Mouse (Mus musculus) cortical plate, adult 2 months (tissue): ENCODE measurements around the gene Pgd. TPM values are rescaled to one million over a fixed set of nuclear protein-coding genes. Genes with fewer than 3 reads are reported as not detected.

Experiments
- H3K27ac ChIP-seq: fragments of 200-500 bp; 2 replicates; pipeline ENCODE4 v1.5.1; 2012; ENCODE audit warnings: low read length, control low read depth, inconsistent platforms; ENCODE audit not compliant: insufficient read depth
- H3K4me1 ChIP-seq: fragments of 200-500 bp; 2 replicates; pipeline ENCODE4 v1.6.1; 2011; ENCODE audit warnings: low read length; ENCODE audit not compliant: control insufficient read depth, insufficient read depth
- H3K4me3 ChIP-seq: fragments of 200-500 bp; 2 replicates; pipeline ENCODE4 v1.5.1; 2011; ENCODE audit warnings: mild to moderate bottlenecking, low read length, control low read depth; ENCODE audit not compliant: insufficient read depth
- CTCF ChIP-seq: fragments of 200-500 bp; IDR thresholded peaks from 2 replicates; pipeline ENCODE4 v1.5.1; 2011; ENCODE audit warnings: mild to moderate bottlenecking, control low read depth, low read length; ENCODE audit not compliant: insufficient read depth; ENCODE audit errors: extremely low read depth
- POLR2A ChIP-seq: fragments of 200-500 bp; IDR thresholded peaks from 2 replicates; pipeline ENCODE4 v1.6.1; 2011; ENCODE audit warnings: mild to moderate bottlenecking, low read length, control low read depth; ENCODE audit not compliant: insufficient read depth; ENCODE audit errors: extremely low read depth
- polyA plus RNA-seq: library from polyadenylated mRNA; depleted of rRNA; stranded (reverse); fragments of >200 nt; gene quantifications from 2 replicates; pipeline ENCODE4 v1.2.3, GENCODE M21; 2012

Gene Pgd
- polyA plus RNA-seq, 1 experiment: 48.5 TPM

- no peak overlapping the region for H3K4me3 ChIP-seq
- TF ChIP-seq CTCF: peak; percentile 97
- no peak for TF ChIP-seq POLR2A
- H3K4me1 ChIP-seq: no peaks in the 10 kb centered on the region
- H3K27ac ChIP-seq: no peak overlapping the region
These were observed 22.1 kb downstream of the Pgd start for GRCm38 (mm10) chr4:149144459-149144858.

GRCm38 (mm10) chr4:149143594-149143993, 23.0 kb downstream of the Pgd start:
- no peak overlapping the region for H3K4me3 ChIP-seq
- no peak for TF ChIP-seq POLR2A
- no peak for TF ChIP-seq CTCF
- H3K27ac ChIP-seq: no peak overlapping the region
- H3K4me1 ChIP-seq: no peaks in the 10 kb centered on the region

- 0 out of 2 replicates have a peak, but pooled peaks cover 2% of the 10 kb centered on the region for H3K4me1 ChIP-seq
- TF ChIP-seq POLR2A (no peak), CTCF (no peak)
- no peak overlapping the region for H3K27ac ChIP-seq
- H3K4me3 ChIP-seq: no peak overlapping the region
These were observed 28.1 kb downstream of the Pgd start for GRCm38 (mm10) chr4:149138515-149138914.

GRCm38 (mm10) chr4:149136982-149137770, 29.4 kb downstream of the Pgd start, which contains the start of gene Cenps:
Cenps (minus strand) TSS chr4:149137629.
- no peak within 1 kb of the TSS for H3K27ac ChIP-seq
- TF ChIP-seq POLR2A (no peak), CTCF (peak; percentile 69)
- H3K4me3 ChIP-seq: peak within 1 kb of the TSS; percentile 71
- H3K4me1 ChIP-seq: 0 out of 2 replicates have a peak, but pooled peaks cover 2% of the 10 kb centered on the region

GRCm38 (mm10) chr4:149136116-149136850, 30.3 kb downstream of the Pgd start:
- TF ChIP-seq CTCF (no peak), POLR2A (no peak)
- Histone ChIP-seq H3K4me1 (0 out of 2 replicates have a peak, but pooled peaks cover 2% of the 10 kb centered on the region), H3K27ac (no peak overlapping the region), H3K4me3 (peak overlapping the region; percentile 71; the same call in 1 of the 2 replicates)

- 0 out of 2 replicates have a peak, but pooled peaks cover 2% of the 10 kb centered on the region for H3K4me1 ChIP-seq
- H3K27ac ChIP-seq: no peak overlapping the region
- TF ChIP-seq POLR2A (no peak), CTCF (no peak)
- no peak overlapping the region for H3K4me3 ChIP-seq
These were observed 33.2 kb downstream of the Pgd start for GRCm38 (mm10) chr4:149133395-149133794.

- Histone ChIP-seq H3K27ac (no peak overlapping the region), H3K4me3 (no peak overlapping the region), H3K4me1 (peaks cover 4% of the 10 kb centered on the region)
- no peak for TF ChIP-seq CTCF
- no peak for TF ChIP-seq POLR2A
These were observed 34.6 kb downstream of the Pgd start for GRCm38 (mm10) chr4:149131789-149132565.

- TF ChIP-seq CTCF: no peak
- no peak for TF ChIP-seq POLR2A
- H3K4me3 ChIP-seq: no peak overlapping the region
- H3K27ac ChIP-seq: no peak overlapping the region
- peaks cover 2% of the 10 kb centered on the region for H3K4me1 ChIP-seq
These were observed 35.4 kb downstream of the Pgd start for GRCm38 (mm10) chr4:149131021-149131752.
